Mouse (Mus musculus) mouse trophoblast stem cell (cell line): ENCODE data around the gene Lbh.

Experiments
- in situ Hi-C, 2 experiments: fragments of 300-500 bp; cut with MseI, MboI; formaldehyde crosslinking; loops; 2 replicates in 1 of 2; 3 replicates in 1 of 2; pipeline ENCODE4 v1.15.1; 2025

The Lbh gene

GRCm38 (mm10) chr17:72918053-72918452 is at the start of gene Lbh:
Gene Lbh (plus strand): TSS chr17:72918305.
- in situ Hi-C loops: no loop called here

GRCm38 (mm10) chr17:72878979-72879378 is 39.1 kb upstream of the Lbh start:
- in situ Hi-C loops: no loop called here

- in situ Hi-C loops: no loop called here
Measured at GRCm38 (mm10) chr17:72880156-72880555, 37.9 kb upstream of the Lbh start.

GRCm38 (mm10) chr17:72881051-72881450 is 37.1 kb upstream of the Lbh start:
- in situ Hi-C loops: no loop called here

- in situ Hi-C loops: no loop called here
Measured at GRCm38 (mm10) chr17:72881804-72882203, 36.3 kb upstream of the Lbh start.

GRCm38 (mm10) chr17:72889556-72890397 is 28.3 kb upstream of the Lbh start:
- in situ Hi-C loops: no loop called here

GRCm38 (mm10) chr17:72890398-72890898 is 27.7 kb upstream of the Lbh start:
- in situ Hi-C loops: no loop called here

GRCm38 (mm10) chr17:72891556-72891955 is 26.5 kb upstream of the Lbh start:
- in situ Hi-C loops: no loop called here

GRCm38 (mm10) chr17:72895506-72895905 is 22.6 kb upstream of the Lbh start:
- in situ Hi-C loops: no loop called here

- in situ Hi-C loops: no loop called here
Measured at GRCm38 (mm10) chr17:72897076-72897475, 21.0 kb upstream of the Lbh start.

- in situ Hi-C loops: no loop called here
Measured at GRCm38 (mm10) chr17:72897961-72898360, 20.1 kb upstream of the Lbh start.

- in situ Hi-C loops: no loop called here
Measured at GRCm38 (mm10) chr17:72898775-72899174, 19.3 kb upstream of the Lbh start.

GRCm38 (mm10) chr17:72901021-72901420 is 17.1 kb upstream of the Lbh start:
- in situ Hi-C loops: no loop called here

- in situ Hi-C loops: no loop called here
Measured at GRCm38 (mm10) chr17:72901705-72902104, 16.4 kb upstream of the Lbh start.

- in situ Hi-C loops: no loop called here
Measured at GRCm38 (mm10) chr17:72903321-72903720, 14.8 kb upstream of the Lbh start.

GRCm38 (mm10) chr17:72903921-72904421 is 14.1 kb upstream of the Lbh start:
- in situ Hi-C loops: no loop called here

GRCm38 (mm10) chr17:72904873-72905272 is 13.2 kb upstream of the Lbh start:
- in situ Hi-C loops: no loop called here

- in situ Hi-C loops: no loop called here
Measured at GRCm38 (mm10) chr17:72906231-72906896, 11.7 kb upstream of the Lbh start.

- in situ Hi-C loops: no loop called here
Measured at GRCm38 (mm10) chr17:72907211-72907610, 10.9 kb upstream of the Lbh start.

- in situ Hi-C loops: no loop called here
Measured at GRCm38 (mm10) chr17:72907777-72908176, 10.3 kb upstream of the Lbh start.

GRCm38 (mm10) chr17:72908561-72908960 is 9.5 kb upstream of the Lbh start:
- in situ Hi-C loops: no loop called here

- in situ Hi-C loops: no loop called here
Measured at GRCm38 (mm10) chr17:72909061-72909852, 8.8 kb upstream of the Lbh start.
